Mouse (Mus musculus): Measurements from ENCODE around the gene Tut7. TPM values are rescaled to one million over a fixed set of nuclear protein-coding genes. Genes with fewer than 3 reads are reported as not detected.

The Tut7 gene
- polyA plus RNA-seq, 1 experiment: 99.1 TPM

DNA sequence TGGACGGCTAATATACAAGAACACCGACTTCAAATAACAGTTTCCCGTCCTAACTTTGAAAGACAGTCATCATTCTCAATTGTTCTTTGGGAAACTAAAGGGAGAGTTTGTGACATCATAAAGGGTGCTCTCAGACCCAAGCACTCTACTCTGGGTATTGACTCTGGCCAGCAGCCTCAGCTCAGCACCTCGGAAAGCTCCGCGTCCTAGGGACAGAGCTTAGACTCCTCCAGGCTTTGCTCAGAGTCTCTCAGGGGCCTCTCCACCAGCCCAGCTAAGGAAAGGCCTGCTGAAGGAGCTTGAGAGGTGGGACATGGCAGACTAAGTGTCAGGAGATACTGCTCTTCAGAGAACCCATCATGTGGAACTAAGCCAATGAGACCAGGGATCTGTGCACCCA is 76.8 kb downstream of the Tut7 start:
- H3K4me1 ChIP-seq (ENCODE audit: control insufficient read depth, insufficient read depth, low read length): no peaks in the 10 kb centered on the region
- no peak for TF ChIP-seq EP300 (IDR thresholded peaks at IDR 0.05; ENCODE audit: insufficient read depth, low read depth, low read length)
- no peak for TF ChIP-seq CTCF (IDR thresholded peaks at IDR 0.05; ENCODE audit: low read depth, low read length)
- no peaks in the 10 kb centered on the region for H3K36me3 ChIP-seq (ENCODE audit: control insufficient read depth, insufficient read depth, low read length, poor library complexity, severe bottlenecking)
- no peak overlapping the region for H3K9ac ChIP-seq (ENCODE audit: low read depth, poor library complexity, severe bottlenecking)
- no peak overlapping the region for H3K27ac ChIP-seq (ENCODE audit: insufficient read depth, low read length)
- no peaks in the 10 kb centered on the region for H3K27me3 ChIP-seq (ENCODE audit: control insufficient read depth, insufficient read depth, low read length, poor library complexity, severe bottlenecking)
- H3K9me3 ChIP-seq (replicated peaks; ENCODE audit: control insufficient read depth, insufficient read depth, low read length, poor library complexity, severe bottlenecking): no peaks in the 10 kb centered on the region
- no peak overlapping the region for H3K4me3 ChIP-seq (ENCODE audit: low read depth, low read length)

- Histone ChIP-seq H3K27me3 (ENCODE audit: control insufficient read depth, insufficient read depth, low read length, poor library complexity, severe bottlenecking) (no peaks in the 10 kb centered on the region), H3K36me3 (ENCODE audit: control insufficient read depth, insufficient read depth, low read length, poor library complexity, severe bottlenecking) (no peaks in the 10 kb centered on the region)
Measured at GRCm38 (mm10) chr13:59745462-59745861, 77.5 kb downstream of the Tut7 start.

DNA sequence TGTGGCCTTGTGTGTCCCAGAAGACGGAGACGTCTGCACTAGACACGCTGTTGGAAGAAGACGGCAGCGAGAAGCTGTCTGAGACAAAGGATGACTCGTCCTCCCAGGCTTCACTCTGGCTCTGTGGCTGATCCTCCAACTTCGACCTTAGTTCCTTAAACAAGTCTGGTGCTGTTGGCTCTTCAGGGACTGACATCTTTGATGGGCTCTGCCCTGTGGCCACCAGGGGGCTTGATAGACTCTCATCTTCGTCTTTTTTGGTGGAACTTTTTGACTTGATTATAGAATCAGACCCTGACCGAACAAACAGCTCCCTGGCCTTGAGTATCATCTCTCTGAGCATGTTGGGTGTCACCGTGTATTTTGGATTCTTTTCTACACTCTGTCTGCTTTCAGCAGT is 81.2 kb downstream of the Tut7 start:
- Histone ChIP-seq H3K27ac (ENCODE audit: insufficient read depth, low read length) (no peak overlapping the region), H3K27me3 (ENCODE audit: control insufficient read depth, insufficient read depth, low read length, poor library complexity, severe bottlenecking) (no peaks in the 10 kb centered on the region), H3K36me3 (ENCODE audit: control insufficient read depth, insufficient read depth, low read length, poor library complexity, severe bottlenecking) (no peaks in the 10 kb centered on the region), H3K4me1 (ENCODE audit: control insufficient read depth, insufficient read depth, low read length) (no peaks in the 10 kb centered on the region), H3K4me3 (ENCODE audit: low read depth, low read length) (no peak overlapping the region), H3K9me3 (replicated peaks; ENCODE audit: control insufficient read depth, insufficient read depth, low read length, poor library complexity, severe bottlenecking) (no peaks in the 10 kb centered on the region), H3K9ac (ENCODE audit: low read depth, poor library complexity, severe bottlenecking) (no peak overlapping the region)
- TF ChIP-seq EP300 (IDR thresholded peaks at IDR 0.05; ENCODE audit: insufficient read depth, low read depth, low read length) (no peak), CTCF (IDR thresholded peaks at IDR 0.05; ENCODE audit: low read depth, low read length) (peak; percentile 2)

More at GRCm38 (mm10) chr13:59745462-59745861, 77.5 kb downstream of the Tut7 start:
- Histone ChIP-seq H3K27ac (ENCODE audit: insufficient read depth, low read length) (no peak overlapping the region), H3K4me3 (ENCODE audit: low read depth, low read length) (no peak overlapping the region), H3K9ac (ENCODE audit: low read depth, poor library complexity, severe bottlenecking) (no peak overlapping the region), H3K9me3 (replicated peaks; ENCODE audit: control insufficient read depth, insufficient read depth, low read length, poor library complexity, severe bottlenecking) (no peaks in the 10 kb centered on the region), H3K4me1 (ENCODE audit: control insufficient read depth, insufficient read depth, low read length) (no peaks in the 10 kb centered on the region)
- no peak for TF ChIP-seq CTCF (IDR thresholded peaks at IDR 0.05; ENCODE audit: low read depth, low read length)
- TF ChIP-seq POLR2A (IDR thresholded peaks at IDR 0.05; ENCODE audit: insufficient read depth, low read length): no peak
- no peak for TF ChIP-seq EP300 (IDR thresholded peaks at IDR 0.05; ENCODE audit: insufficient read depth, low read depth, low read length)

- Histone ChIP-seq H3K4me1 (ENCODE audit: control insufficient read depth, insufficient read depth, low read length) (no peaks in the 10 kb centered on the region), H3K27me3 (ENCODE audit: control insufficient read depth, insufficient read depth, low read length, poor library complexity, severe bottlenecking) (no peaks in the 10 kb centered on the region), H3K36me3 (ENCODE audit: control insufficient read depth, insufficient read depth, low read length, poor library complexity, severe bottlenecking) (no peaks in the 10 kb centered on the region), H3K4me3 (ENCODE audit: low read depth, low read length) (no peak overlapping the region), H3K27ac (ENCODE audit: insufficient read depth, low read length) (no peak overlapping the region), H3K9me3 (replicated peaks; ENCODE audit: control insufficient read depth, insufficient read depth, low read length, poor library complexity, severe bottlenecking) (no peaks in the 10 kb centered on the region), H3K9ac (ENCODE audit: low read depth, poor library complexity, severe bottlenecking) (no peak overlapping the region)
- TF ChIP-seq EP300 (IDR thresholded peaks at IDR 0.05; ENCODE audit: insufficient read depth, low read depth, low read length) (no peak), CTCF (IDR thresholded peaks at IDR 0.05; ENCODE audit: low read depth, low read length) (no peak), POLR2A (IDR thresholded peaks at IDR 0.05; ENCODE audit: insufficient read depth, low read length) (no peak)
Measured at GRCm38 (mm10) chr13:59741096-59741495, 81.9 kb downstream of the Tut7 start.

DNA sequence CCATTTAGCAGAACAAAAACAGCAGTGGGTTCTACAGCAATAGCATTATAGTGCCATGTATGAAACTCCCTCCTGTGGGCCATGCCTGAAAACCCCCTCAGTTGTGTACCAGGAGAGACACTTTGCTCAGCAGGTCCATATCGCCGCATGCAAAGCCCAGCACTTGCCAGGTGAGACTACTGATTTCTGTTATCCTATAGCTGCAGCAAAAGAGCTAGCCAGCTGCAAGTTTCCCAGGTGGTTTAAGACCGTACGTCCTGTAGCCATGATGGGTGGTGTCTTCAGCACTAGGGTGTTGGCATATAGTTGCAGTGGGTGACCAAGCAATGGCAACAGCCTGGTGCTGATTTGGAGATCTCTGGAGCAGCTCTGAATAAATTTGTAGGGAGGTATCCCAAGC is 83.5 kb downstream of the Tut7 start:
- TF ChIP-seq CTCF (IDR thresholded peaks at IDR 0.05; ENCODE audit: low read depth, low read length) (no peak), EP300 (IDR thresholded peaks at IDR 0.05; ENCODE audit: insufficient read depth, low read depth, low read length) (no peak), POLR2A (IDR thresholded peaks at IDR 0.05; ENCODE audit: insufficient read depth, low read length) (no peak)

DNA sequence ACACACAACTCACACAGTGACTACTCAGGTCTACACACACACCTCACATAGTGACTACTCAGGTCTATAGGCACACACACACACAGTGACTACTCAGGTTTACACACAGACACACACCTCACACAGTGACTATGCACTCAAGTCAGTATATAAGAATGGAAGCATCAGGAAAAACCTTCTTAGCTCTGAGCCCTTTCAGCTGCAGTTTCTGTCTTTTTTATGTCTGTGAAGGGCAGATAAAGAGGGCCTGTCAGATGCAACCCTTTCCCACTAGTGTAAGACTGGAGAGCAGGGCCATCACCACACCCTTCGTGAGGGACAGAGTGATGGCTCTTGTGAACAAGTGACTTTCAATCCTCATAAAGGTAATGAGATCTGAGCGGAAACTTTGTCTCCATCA is 84.5 kb downstream of the Tut7 start:
- no peak overlapping the region for H3K4me3 ChIP-seq (ENCODE audit: low read depth, low read length)
- H3K4me1 ChIP-seq (ENCODE audit: control insufficient read depth, insufficient read depth, low read length): peaks cover 2% of the 10 kb centered on the region
- no peaks in the 10 kb centered on the region for H3K9me3 ChIP-seq (replicated peaks; ENCODE audit: control insufficient read depth, insufficient read depth, low read length, poor library complexity, severe bottlenecking)
- H3K27ac ChIP-seq (ENCODE audit: insufficient read depth, low read length): no peak overlapping the region
- H3K36me3 ChIP-seq (ENCODE audit: control insufficient read depth, insufficient read depth, low read length, poor library complexity, severe bottlenecking): no peaks in the 10 kb centered on the region
- TF ChIP-seq EP300 (IDR thresholded peaks at IDR 0.05; ENCODE audit: insufficient read depth, low read depth, low read length): no peak
- no peak overlapping the region for H3K9ac ChIP-seq (ENCODE audit: low read depth, poor library complexity, severe bottlenecking)
- no peaks in the 10 kb centered on the region for H3K27me3 ChIP-seq (ENCODE audit: control insufficient read depth, insufficient read depth, low read length, poor library complexity, severe bottlenecking)

More for the DNA sequence above, 83.5 kb downstream of the Tut7 start:
- H3K9me3 ChIP-seq (replicated peaks; ENCODE audit: control insufficient read depth, insufficient read depth, low read length, poor library complexity, severe bottlenecking): no peaks in the 10 kb centered on the region
- H3K36me3 ChIP-seq (ENCODE audit: control insufficient read depth, insufficient read depth, low read length, poor library complexity, severe bottlenecking): no peaks in the 10 kb centered on the region
- no peaks in the 10 kb centered on the region for H3K4me1 ChIP-seq (ENCODE audit: control insufficient read depth, insufficient read depth, low read length)
- H3K27me3 ChIP-seq (ENCODE audit: control insufficient read depth, insufficient read depth, low read length, poor library complexity, severe bottlenecking): no peaks in the 10 kb centered on the region
- no peak overlapping the region for H3K4me3 ChIP-seq (ENCODE audit: low read depth, low read length)
- H3K9ac ChIP-seq (ENCODE audit: low read depth, poor library complexity, severe bottlenecking): no peak overlapping the region
- H3K27ac ChIP-seq (ENCODE audit: insufficient read depth, low read length): no peak overlapping the region
